17 mouse cellular contexts compared by ENCODE assay signal in the genomic region with DNA sequence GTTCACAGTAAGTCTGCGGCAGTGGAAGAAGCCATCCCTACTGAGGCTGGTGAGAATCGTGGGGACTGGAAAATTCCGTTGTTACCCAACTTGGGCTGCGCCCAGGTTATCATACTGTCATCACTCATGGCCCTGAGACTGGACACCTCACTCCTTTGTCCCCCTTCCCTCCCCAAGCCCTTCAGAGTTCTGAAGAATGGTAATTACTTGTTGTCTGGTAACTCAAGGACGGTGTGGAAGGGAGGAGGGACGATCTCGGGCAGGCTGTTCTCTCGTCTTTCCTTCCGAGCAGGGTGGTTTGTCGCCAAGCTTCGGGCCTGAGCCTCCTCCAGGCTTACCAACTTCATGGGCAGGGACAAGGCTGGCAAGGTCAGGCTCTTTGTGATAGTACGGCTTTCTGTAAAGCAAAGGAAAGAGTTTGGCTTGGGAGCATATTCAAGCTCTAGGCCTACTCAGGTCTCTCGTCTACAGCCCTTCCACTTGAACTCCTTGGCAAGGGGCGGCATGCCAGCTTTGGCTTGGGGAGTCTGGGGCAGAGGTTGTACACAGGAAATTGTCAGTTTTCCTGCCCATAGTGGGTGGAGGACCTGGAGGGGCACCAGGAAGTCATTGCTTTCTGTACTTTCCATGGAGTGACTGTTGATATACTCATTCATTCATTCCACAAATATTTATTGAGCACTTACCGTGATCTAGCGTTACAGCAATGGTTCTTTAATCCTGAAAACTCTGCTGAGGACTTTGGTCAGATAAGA.
DNase-seq lines count a peak whose midpoint lies in the region; ATAC-seq and TF ChIP-seq lines count a peak whose summit lies in the region.
"Had no signal": no experiment of that assay in that cellular context is flagged by ENCODE, and none has a peak within 500 bp of the region (broad histone marks: within the 10 kb centered on the region; RNA-seq: fewer than 3 reads in every experiment).

No protein-coding gene starts in this region.

- H3K9me3 ChIP-seq in intestine, postnatal 0 days (ENCODE audit: control insufficient read depth): no peaks in the 10 kb centered on the region
- H3K9me3 ChIP-seq in intestine, embryonic 15.5 days: no peaks in the 10 kb centered on the region
- H3K9me3 ChIP-seq in heart, embryonic 13.5 days: no peaks in the 10 kb centered on the region
- H3K9me3 ChIP-seq in lung, postnatal 0 days (ENCODE audit: low read length): no peaks in the 10 kb centered on the region
- H3K9me3 ChIP-seq: embryonic facial prominence, embryonic 15.5 days; kidney, embryonic 15.5 days; limb, embryonic 12.5 days; neural tube, embryonic 13.5 days had no signal

- peak; percentile 95 for TF ChIP-seq EP300 in lung, postnatal 0 days (IDR thresholded peaks at IDR 0.05)

- H3K36me3 ChIP-seq in intestine, postnatal 0 days (ENCODE audit: control insufficient read depth, insufficient read depth): no peaks in the 10 kb centered on the region; the same call in 1 of the 2 replicates
- no peaks in the 10 kb centered on the region for H3K36me3 ChIP-seq in intestine, embryonic 15.5 days
- H3K36me3 ChIP-seq in heart, embryonic 13.5 days: peaks cover 86% of the 10 kb centered on the region
- peaks cover 33% of the 10 kb centered on the region; the same call in 1 of the 2 replicates for H3K36me3 ChIP-seq in lung, postnatal 0 days (ENCODE audit: insufficient read depth, low read length)
- H3K36me3 ChIP-seq: neural tube, embryonic 13.5 days had no signal

- TF ChIP-seq CTCF in intestine, postnatal 0 days (IDR thresholded peaks at IDR 0.05; ENCODE audit: low read depth): no peak
- 0 out of 2 replicates have a peak, but pooled peaks have one; percentile 1 for TF ChIP-seq CTCF in lung, postnatal 0 days (IDR thresholded peaks at IDR 0.05)

- 89% methylated on average over 16 of the region's 16 CpGs for WGBS in intestine, postnatal 0 days
- 87% methylated on average over 16 of the region's 16 CpGs for WGBS in intestine, embryonic 15.5 days
- 60% methylated on average over 16 of the region's 16 CpGs for WGBS in heart, embryonic 13.5 days
- 48% methylated on average over 16 of the region's 16 CpGs for WGBS in lung, postnatal 0 days

- no peak overlapping the region for H3K4me2 ChIP-seq in intestine, postnatal 0 days (replicated peaks; ENCODE audit: low read depth)
- no peak overlapping the region for H3K4me2 ChIP-seq in intestine, embryonic 15.5 days (replicated peaks)
- H3K4me2 ChIP-seq in heart, embryonic 13.5 days: no peak overlapping the region
- H3K4me2 ChIP-seq in lung, postnatal 0 days (replicated peaks; ENCODE audit: low read depth, low read length): no peak overlapping the region
- H3K4me2 ChIP-seq: embryonic facial prominence, embryonic 15.5 days; hindbrain, embryonic 14.5 days; kidney, embryonic 15.5 days; limb, embryonic 12.5 days; neural tube, embryonic 13.5 days had no signal

- peak; percentile 69 for DNase-seq in adrenal gland, adult 8-10 months
- peak; percentile 85 for DNase-seq in lung, postnatal 0 days (ENCODE audit: low spot score)
- no peak for DNase-seq in thymus, postnatal 25 days
- DNase-seq in right cerebral cortex, adult 2 months (ENCODE audit: low spot score in 2 of 2): no peak
- DNase-seq: gastrocnemius, postnatal 10 days; thymus, postnatal 36 days had no signal

- no peaks in the 10 kb centered on the region for H3K27me3 ChIP-seq in intestine, postnatal 0 days (replicated peaks; ENCODE audit: control insufficient read depth, insufficient read depth, low read length)
- no peaks in the 10 kb centered on the region for H3K27me3 ChIP-seq in intestine, embryonic 15.5 days (replicated peaks)
- no peaks in the 10 kb centered on the region for H3K27me3 ChIP-seq in heart, embryonic 13.5 days (replicated peaks)
- H3K27me3 ChIP-seq in lung, postnatal 0 days (replicated peaks; ENCODE audit: insufficient read depth, low read length): no peaks in the 10 kb centered on the region
- H3K27me3 ChIP-seq: embryonic facial prominence, embryonic 15.5 days; kidney, embryonic 15.5 days; limb, embryonic 12.5 days; neural tube, embryonic 13.5 days had no signal

- H3K4me3 ChIP-seq in intestine, postnatal 0 days (ENCODE audit: low read depth, low read length): no peak overlapping the region
- no peak overlapping the region for H3K4me3 ChIP-seq in intestine, embryonic 15.5 days (replicated peaks)
- no peak overlapping the region for H3K4me3 ChIP-seq in heart, embryonic 13.5 days
- no peak overlapping the region for H3K4me3 ChIP-seq in lung, postnatal 0 days (ENCODE audit: low read depth, low read length)
- H3K4me3 ChIP-seq: embryonic facial prominence, embryonic 15.5 days; kidney, embryonic 15.5 days; limb, embryonic 12.5 days; neural tube, embryonic 13.5 days had no signal

- H3K4me1 ChIP-seq in intestine, postnatal 0 days (replicated peaks; ENCODE audit: control insufficient read depth, insufficient read depth, low read length): no peaks in the 10 kb centered on the region
- no peaks in the 10 kb centered on the region for H3K4me1 ChIP-seq in intestine, embryonic 15.5 days (replicated peaks)
- H3K4me1 ChIP-seq in heart, embryonic 13.5 days: peaks cover 52% of the 10 kb centered on the region
- peaks cover 13% of the 10 kb centered on the region for H3K4me1 ChIP-seq in lung, postnatal 0 days (ENCODE audit: insufficient read depth, low read depth, low read length)
- H3K4me1 ChIP-seq: embryonic facial prominence, embryonic 15.5 days; limb, embryonic 12.5 days; neural tube, embryonic 13.5 days had no signal

- H3K9ac ChIP-seq in intestine, postnatal 0 days (ENCODE audit: low read depth, low read length): no peak overlapping the region
- H3K9ac ChIP-seq in intestine, embryonic 15.5 days: no peak overlapping the region
- peak overlapping the region; percentile 41; the same call in 1 of the 2 replicates for H3K9ac ChIP-seq in heart, embryonic 13.5 days
- H3K9ac ChIP-seq in lung, postnatal 0 days (replicated peaks; ENCODE audit: low read depth): no peak overlapping the region
- H3K9ac ChIP-seq: embryonic facial prominence, embryonic 15.5 days; hindbrain, embryonic 14.5 days; kidney, embryonic 15.5 days; limb, embryonic 12.5 days; neural tube, embryonic 13.5 days had no signal

- ATAC-seq in intestine, postnatal 0 days: 0 out of 2 replicates have a peak, but pooled peaks have one; percentile 19
- no peak for ATAC-seq in intestine, embryonic 15.5 days
- no peak for ATAC-seq in heart, embryonic 13.5 days (ENCODE audit: extremely low read depth, insufficient number of reproducible peaks, low FRiP score, low TSS enrichment)
- peak; percentile 83 for ATAC-seq in lung, postnatal 0 days
- ATAC-seq: forebrain, embryonic 14.5 days; midbrain, embryonic 16.5 days had no signal

- H3K27ac ChIP-seq in intestine, postnatal 0 days (ENCODE audit: low read depth, low read length): no peak overlapping the region
- no peak overlapping the region for H3K27ac ChIP-seq in intestine, embryonic 15.5 days
- peak overlapping the region; percentile 53; the same call in 1 of the 2 replicates for H3K27ac ChIP-seq in heart, embryonic 13.5 days (replicated peaks)
- H3K27ac ChIP-seq in lung, postnatal 0 days (ENCODE audit: low read length): peak overlapping the region; percentile 81
- H3K27ac ChIP-seq: embryonic facial prominence, embryonic 15.5 days; hindbrain, embryonic 14.5 days; kidney, embryonic 15.5 days; limb, embryonic 12.5 days; macrophage; neural tube, embryonic 13.5 days had no signal

Comparison
In these comparisons a context has a peak if more than half of its experiments do, and no peak if none do; other contexts are left out.
1. ATAC-seq: peak in intestine, postnatal 0 days (single experiment) and lung, postnatal 0 days (single experiment); none in intestine, embryonic 15.5 days (single experiment) and heart, embryonic 13.5 days (single experiment).
2. H3K27ac ChIP-seq: peak in heart, embryonic 13.5 days (single experiment) and lung, postnatal 0 days (single experiment); none in intestine, postnatal 0 days (single experiment) and intestine, embryonic 15.5 days (single experiment).
3. DNase-seq: peak in adrenal gland, adult 8-10 months (single experiment) and lung, postnatal 0 days (single experiment); none in thymus, postnatal 25 days (single experiment) and right cerebral cortex, adult 2 months (0 of 2).